ENCODE assay signal across 16 mouse cellular contexts in the genomic region with DNA sequence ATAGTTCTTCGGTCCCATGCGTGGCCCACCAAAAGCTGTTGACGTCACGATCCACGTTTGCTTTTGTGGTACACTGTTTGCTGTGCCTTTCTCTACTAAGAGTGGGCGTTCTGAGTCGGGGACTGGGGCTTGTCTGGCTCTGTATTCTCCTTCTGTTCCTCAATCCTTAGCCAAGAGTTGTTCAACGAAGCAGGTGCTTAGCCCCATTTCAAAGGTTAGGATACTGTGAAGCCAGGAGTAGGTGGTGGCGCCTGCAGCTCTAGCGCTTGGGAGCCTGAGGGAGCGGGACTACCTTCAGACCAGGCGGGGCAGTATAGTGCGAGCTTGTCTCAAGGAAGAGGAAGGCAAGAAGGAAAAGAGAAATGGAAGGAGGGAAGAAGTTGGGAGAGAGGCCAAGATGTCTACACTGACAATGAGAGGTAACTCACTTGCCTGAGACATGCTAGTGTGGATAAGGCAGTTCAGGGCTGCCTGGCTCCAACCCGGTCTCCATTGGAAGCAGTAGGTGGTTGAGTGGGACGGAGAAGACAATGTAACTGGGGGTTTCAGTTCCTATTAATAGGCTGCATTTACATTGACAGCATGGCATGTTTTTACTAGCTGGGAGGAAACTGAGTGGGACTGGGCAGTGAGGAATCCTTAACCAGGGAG. TPM values are rescaled to one million over a fixed set of nuclear protein-coding genes. Genes with fewer than 3 reads are reported as not detected.
DNase-seq lines count a peak whose midpoint lies in the region; ATAC-seq lines count a peak whose summit lies in the region.
"Had no signal": no experiment of that assay in that cellular context is flagged by ENCODE, and none has a peak within 500 bp of the region (broad histone marks: within the 10 kb centered on the region; RNA-seq: fewer than 3 reads in every experiment).

No protein-coding gene starts in this region.

- H3K27me3 ChIP-seq in midbrain, embryonic 15.5 days (replicated peaks) = no peaks in the 10 kb centered on the region

- H3K27ac ChIP-seq in midbrain, embryonic 15.5 days = no peak overlapping the region

- peak overlapping the region; percentile 27 for H3K4me2 ChIP-seq in midbrain, embryonic 15.5 days

- 72% methylated on average over 15 of the region's 15 CpGs for WGBS in midbrain, embryonic 15.5 days

- H3K4me3 ChIP-seq in midbrain, embryonic 15.5 days = no peak overlapping the region

- H3K9ac ChIP-seq in midbrain, embryonic 15.5 days = no peak overlapping the region
- H3K9ac ChIP-seq: forebrain, postnatal 0 days had no signal

- DNase-seq in layer of hippocampus, adult 9-11 months = peak; percentile 23
- no peak for DNase-seq in layer of hippocampus, adult 11-12 months (ENCODE audit: low spot score)
- DNase-seq in MN1 (ENCODE audit: low spot score) = peak; percentile 65
- no peak for DNase-seq in kidney, postnatal 25 days
- DNase-seq: adrenal gland, adult 8-10 months; cerebellum, adult 11-12 months; forebrain, postnatal 0 days; kidney, postnatal 36 days; lung, postnatal 14 days had no signal

- no peaks in the 10 kb centered on the region for H3K36me3 ChIP-seq in midbrain, embryonic 15.5 days (replicated peaks)
- H3K36me3 ChIP-seq: G1E had no signal

- ATAC-seq in granulocyte monocyte progenitor cell, adult 5-6 weeks (replicated peaks; ENCODE audit: poor library complexity, severe bottlenecking) = peak; percentile 37
- peak; percentile 34; the same call in 1 of the 2 replicates for ATAC-seq in midbrain, embryonic 15.5 days (replicated peaks)
- ATAC-seq in inflammation-experienced regulatory T-cells, adult 6 months = no peak
- ATAC-seq: forebrain, postnatal 0 days had no signal

- no peaks in the 10 kb centered on the region for H3K9me3 ChIP-seq in midbrain, embryonic 15.5 days
- H3K9me3 ChIP-seq: G1E had no signal

- peaks cover 12% of the 10 kb centered on the region; the same call in 1 of the 2 replicates for H3K4me1 ChIP-seq in midbrain, embryonic 15.5 days

RNA-seq across cellular contexts. Expression of a gene that starts 9.0 kb away (rescaled TPM):
- not detected in 2 replicates for total RNA-seq in granulocyte monocyte progenitor cell, adult 5-6 weeks (2014; fragmentation: Nextera tagmentation)
- not detected in 2 replicates for total RNA-seq in granulocyte monocyte progenitor cell, adult 5-6 weeks (2017)
- 0.06 TPM in 2 replicates for polyA plus RNA-seq in midbrain, embryonic 15.5 days (2015; fragmentation: Nextera tagmentation; extraction: Ambion mirVana)
- polyA plus RNA-seq in inflammation-experienced regulatory T-cells, adult 6 months (2017; shearing (Covaris generic)) = not detected
- total RNA-seq: G1E; hematopoietic stem cell, adult 5-6 weeks; liver, adult 2 months had no signal
- polyA plus RNA-seq: embryonic facial prominence, embryonic 11.5 days; G1E; liver, adult 2 months had no signal

RNA-seq across cellular contexts. Expression of a gene that starts 9.9 kb away (rescaled TPM):
- not detected in 2 replicates for total RNA-seq in granulocyte monocyte progenitor cell, adult 5-6 weeks (2014; fragmentation: Nextera tagmentation)
- not detected in 2 replicates for total RNA-seq in granulocyte monocyte progenitor cell, adult 5-6 weeks (2017)
- 0.56 and 0.96 TPM in 2 replicates for polyA plus RNA-seq in midbrain, embryonic 15.5 days (2015; fragmentation: Nextera tagmentation; extraction: Ambion mirVana)
- under 1 TPM in 1 of 3 experiments, not detected in 2; 0.73 TPM for polyA plus RNA-seq in inflammation-experienced regulatory T-cells, adult 6 months (2017; shearing (Covaris generic))
- total RNA-seq: adrenal gland, adult 8-10 months; hematopoietic stem cell, adult 5-6 weeks; liver, adult 2 months had no signal
- polyA plus RNA-seq: liver, adult 2 months had no signal

RNA-seq across cellular contexts. Expression of a gene that starts 24.4 kb away (rescaled TPM):
- total RNA-seq in granulocyte monocyte progenitor cell, adult 5-6 weeks (2014; fragmentation: Nextera tagmentation) = not detected in 2 replicates
- total RNA-seq in granulocyte monocyte progenitor cell, adult 5-6 weeks (2017) = not detected in 2 replicates
- not detected in 2 replicates for polyA plus RNA-seq in midbrain, embryonic 15.5 days (2015; fragmentation: Nextera tagmentation; extraction: Ambion mirVana)
- polyA plus RNA-seq in inflammation-experienced regulatory T-cells, adult 6 months (2017; shearing (Covaris generic)) = not detected
- total RNA-seq: adrenal gland, adult 8-10 months; forebrain, postnatal 0 days; hematopoietic stem cell, adult 5-6 weeks; liver, adult 2 months had no signal
- polyA plus RNA-seq: embryonic facial prominence, embryonic 11.5 days; forebrain, postnatal 0 days; G1E; liver, adult 2 months had no signal

RNA-seq across cellular contexts. Expression of a gene that starts 26.0 kb away (rescaled TPM):
- 1.0 and 14.4 TPM in 2 replicates for total RNA-seq in granulocyte monocyte progenitor cell, adult 5-6 weeks (2014; fragmentation: Nextera tagmentation)
- 2.7 and 5.3 TPM in 2 replicates for total RNA-seq in granulocyte monocyte progenitor cell, adult 5-6 weeks (2017)
- polyA plus RNA-seq in midbrain, embryonic 15.5 days (2015; fragmentation: Nextera tagmentation; extraction: Ambion mirVana) = 3.5 and 3.7 TPM in 2 replicates
- polyA plus RNA-seq in inflammation-experienced regulatory T-cells, adult 6 months (2017; shearing (Covaris generic)) = 1 to 10 TPM; 4.8 to 7.1 (median 6.0) TPM

RNA-seq across cellular contexts. Expression of a gene that starts 26.3 kb away (rescaled TPM):
- total RNA-seq in granulocyte monocyte progenitor cell, adult 5-6 weeks (2014; fragmentation: Nextera tagmentation) = 20.3 and 23.9 TPM in 2 replicates
- 5.3 and 8.6 TPM in 2 replicates for total RNA-seq in granulocyte monocyte progenitor cell, adult 5-6 weeks (2017)
- 10.8 and 13.1 TPM in 2 replicates for polyA plus RNA-seq in midbrain, embryonic 15.5 days (2015; fragmentation: Nextera tagmentation; extraction: Ambion mirVana)
- 10 to 100 TPM; 16.6 to 68.4 (median 21.5) TPM for polyA plus RNA-seq in inflammation-experienced regulatory T-cells, adult 6 months (2017; shearing (Covaris generic))

Comparison
In these comparisons a context has a peak if more than half of its experiments do, and no peak if none do; other contexts are left out.
1. DNase-seq: peak in layer of hippocampus, adult 9-11 months (single experiment) and MN1 (single experiment); none in layer of hippocampus, adult 11-12 months (single experiment) and kidney, postnatal 25 days (0 of 2).